Mouse (Mus musculus) lung, embryonic 16.5 days (tissue): ENCODE results near the gene Otx1. TPM values are rescaled to one million over a fixed set of nuclear protein-coding genes. Genes with fewer than 3 reads are reported as not detected.

ENCODE experiments used
- ATAC-seq: fragments of 200-750 bp; cut with Nextera tagmentation; 2 replicates; pipeline ENCODE4 v1.8.0; 2017; ENCODE audit warnings: low read depth, mild to moderate bottlenecking, moderate library complexity
- H3K27ac ChIP-seq: fragments of 300-500 bp; sonication (generic); 2 replicates; pipeline ENCODE4 v1.5.1; 2014; ENCODE audit warnings: mild to moderate bottlenecking, control low read depth, low read length
- H3K27me3 ChIP-seq: fragments of 300-500 bp; sonication (generic); 2 replicates; pipeline ENCODE4 v1.6.1; 2014; ENCODE audit warnings: low read depth, low read length, mixed read lengths; ENCODE audit not compliant: control insufficient read depth, insufficient read depth
- H3K36me3 ChIP-seq: fragments of 300-500 bp; sonication (generic); 2 replicates; pipeline ENCODE4 v1.6.1; 2014; ENCODE audit warnings: low read length; ENCODE audit not compliant: control insufficient read depth, insufficient read depth
- H3K4me1 ChIP-seq: fragments of 300-500 bp; sonication (generic); replicated peaks from 2 replicates; pipeline ENCODE4 v1.6.1; 2014; ENCODE audit warnings: low read length, mixed read lengths; ENCODE audit not compliant: control insufficient read depth, insufficient read depth
- H3K4me2 ChIP-seq: fragments of 300-500 bp; sonication (generic); 2 replicates; pipeline ENCODE4 v1.6.1; 2014; ENCODE audit warnings: low read depth, low read length, control low read depth
- H3K4me3 ChIP-seq: fragments of 300-500 bp; sonication (generic); 2 replicates; pipeline ENCODE4 v1.5.1; 2014; ENCODE audit warnings: mild to moderate bottlenecking, low read length, control low read depth
- H3K9ac ChIP-seq: fragments of 300-500 bp; sonication (generic); 2 replicates; pipeline ENCODE4 v1.6.1; 2014; ENCODE audit warnings: low read length, control low read depth
- H3K9me3 ChIP-seq: fragments of 300-500 bp; sonication (generic); 2 replicates; pipeline ENCODE4 v1.6.1; 2016; ENCODE audit warnings: low read length; ENCODE audit not compliant: control insufficient read depth
- WGBS: fragments of 180-500 bp; shearing (Covaris S2); extraction: QIAGEN DNeasy Blood & Tissue Kit; methylation state at CpG from one replicate; pipeline ENCODE4 v1.1.7; 2014; 5-methylcytosine and 5-hydroxymethylcytosine counted together
- polyA plus RNA-seq: library from polyadenylated mRNA; unstranded; fragments of >200 nt; fragmentation: Nextera tagmentation; extraction: Ambion mirVana; gene quantifications from 2 replicates; pipeline ENCODE4 v1.2.1, GENCODE M21; 2015

Gene Otx1
- polyA plus RNA-seq, 1 experiment from 2014 or later: 0.59 TPM

GRCm38 (mm10) chr11:21995534-21996324, 7.0 kb downstream of the Otx1 start:
- Histone ChIP-seq H3K4me2 (no peak overlapping the region), H3K36me3 (no peaks in the 10 kb centered on the region), H3K4me1 (peaks cover 15% of the 10 kb centered on the region), H3K27ac (no peak overlapping the region), H3K4me3 (no peak overlapping the region), H3K9ac (no peak overlapping the region), H3K27me3 (peaks cover 82% of the 10 kb centered on the region), H3K9me3 (no peaks in the 10 kb centered on the region)
- ATAC-seq: no peak
- WGBS: 3% methylated on average over 27 of the region's 27 CpGs

GRCm38 (mm10) chr11:21994377-21995370, 8.0 kb downstream of the Otx1 start:
- Histone ChIP-seq H3K36me3 (no peaks in the 10 kb centered on the region), H3K9ac (no peak overlapping the region), H3K27ac (no peak overlapping the region), H3K4me1 (peaks cover 13% of the 10 kb centered on the region), H3K4me3 (no peak overlapping the region), H3K9me3 (no peaks in the 10 kb centered on the region), H3K27me3 (peaks cover 77% of the 10 kb centered on the region), H3K4me2 (no peak overlapping the region)
- no peak for ATAC-seq
- 3% methylated on average over 34 of the region's 34 CpGs for WGBS

DNA sequence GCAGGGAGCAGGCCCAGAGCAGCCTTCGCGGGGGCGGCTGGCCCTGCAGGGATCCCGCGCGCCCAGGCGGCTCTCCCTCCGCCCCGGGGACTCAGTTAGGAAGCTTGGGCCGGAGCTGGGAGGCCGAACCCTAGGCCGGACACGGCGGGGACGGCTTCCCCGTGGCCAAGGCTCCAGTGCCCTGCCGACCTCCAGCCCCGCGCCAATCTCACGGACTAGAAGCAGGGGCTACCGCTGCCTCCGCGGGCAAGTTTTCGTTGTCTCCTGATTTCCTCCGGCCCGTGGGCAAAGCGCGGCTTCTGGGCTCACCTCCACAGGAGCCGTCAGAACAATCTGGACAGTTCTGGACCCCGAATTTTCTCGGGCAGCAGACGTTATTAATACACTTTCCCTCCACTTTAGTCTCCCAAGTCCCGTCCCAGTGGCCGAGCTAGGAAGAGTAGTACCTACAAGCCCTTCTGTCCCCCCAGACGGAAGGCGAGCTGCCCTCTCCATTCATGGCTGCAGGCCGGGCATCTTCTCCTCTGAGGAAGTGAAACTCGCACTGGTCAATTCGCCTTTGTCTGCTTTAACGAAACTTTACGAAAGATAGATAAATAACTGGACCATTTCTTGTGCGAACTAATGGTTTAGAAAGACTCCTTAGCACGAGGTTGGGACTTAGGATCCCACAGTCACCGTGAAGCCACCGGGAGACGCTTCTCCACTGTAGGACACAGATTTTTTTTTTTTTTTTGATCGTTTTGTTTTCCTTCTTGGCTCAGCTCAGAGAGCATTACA, 8.9 kb downstream of the Otx1 start:
- WGBS: 1% methylated on average over 39 of the region's 47 CpGs
- ATAC-seq: no peak
- Histone ChIP-seq H3K4me1 (peaks cover 13% of the 10 kb centered on the region), H3K4me2 (no peak overlapping the region; the same call in 1 of the 2 replicates), H3K27me3 (peaks cover 75% of the 10 kb centered on the region), H3K9me3 (no peaks in the 10 kb centered on the region), H3K36me3 (no peaks in the 10 kb centered on the region), H3K4me3 (peak overlapping the region; percentile 21; the same call in 1 of the 2 replicates), H3K27ac (no peak overlapping the region), H3K9ac (no peak overlapping the region)

DNA sequence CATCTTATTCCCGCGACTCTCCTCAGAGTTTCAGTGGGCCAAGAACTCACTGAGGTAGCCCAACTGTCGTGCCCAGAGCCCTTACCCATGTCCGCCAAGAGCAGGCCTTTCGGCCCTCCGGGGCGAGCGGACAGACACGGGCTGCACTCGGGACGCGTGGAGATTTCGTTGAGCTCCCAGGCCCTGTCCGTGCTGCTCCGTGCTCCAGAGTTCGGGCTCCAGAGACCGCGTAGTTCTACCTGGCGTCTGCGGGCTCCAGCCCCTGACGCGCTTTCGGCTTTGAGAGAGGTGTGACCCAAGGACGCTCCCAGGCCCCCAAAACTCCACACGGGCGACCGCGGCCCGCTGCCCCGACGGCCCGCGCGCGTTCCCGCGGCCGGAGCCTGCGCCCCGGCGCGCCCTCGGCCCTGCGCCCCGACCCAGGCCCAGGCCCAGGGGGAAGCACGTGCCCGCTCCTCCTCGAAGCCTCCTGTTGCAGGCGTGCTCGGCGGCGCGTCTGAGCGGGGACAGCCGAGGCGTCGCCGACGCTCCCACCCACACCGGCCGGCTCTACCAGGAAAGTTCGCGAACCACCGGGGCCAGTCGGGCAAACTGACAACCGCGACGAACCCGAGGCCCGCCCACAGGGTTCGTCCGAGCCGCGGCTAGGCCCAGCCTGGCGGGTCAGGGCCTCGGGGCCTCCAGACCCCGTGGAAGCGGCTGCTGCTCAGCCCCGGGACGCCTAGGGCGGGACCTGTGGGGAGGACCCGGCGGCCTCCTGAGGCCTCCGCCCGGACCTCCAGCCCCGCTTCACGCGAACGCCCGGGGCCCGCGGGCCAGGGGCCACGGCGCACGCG, 9.7 kb downstream of the Otx1 start:
- no peak for ATAC-seq
- no peak overlapping the region; the same call in 1 of the 2 replicates for H3K4me2 ChIP-seq
- no peak overlapping the region for H3K9ac ChIP-seq
- no peak overlapping the region for H3K27ac ChIP-seq
- peaks cover 72% of the 10 kb centered on the region for H3K27me3 ChIP-seq
- H3K36me3 ChIP-seq: no peaks in the 10 kb centered on the region
- 3% methylated on average over 83 of the region's 96 CpGs for WGBS
- H3K9me3 ChIP-seq: no peaks in the 10 kb centered on the region
- H3K4me1 ChIP-seq: peaks cover 13% of the 10 kb centered on the region
- H3K4me3 ChIP-seq: peak overlapping the region; percentile 21

DNA sequence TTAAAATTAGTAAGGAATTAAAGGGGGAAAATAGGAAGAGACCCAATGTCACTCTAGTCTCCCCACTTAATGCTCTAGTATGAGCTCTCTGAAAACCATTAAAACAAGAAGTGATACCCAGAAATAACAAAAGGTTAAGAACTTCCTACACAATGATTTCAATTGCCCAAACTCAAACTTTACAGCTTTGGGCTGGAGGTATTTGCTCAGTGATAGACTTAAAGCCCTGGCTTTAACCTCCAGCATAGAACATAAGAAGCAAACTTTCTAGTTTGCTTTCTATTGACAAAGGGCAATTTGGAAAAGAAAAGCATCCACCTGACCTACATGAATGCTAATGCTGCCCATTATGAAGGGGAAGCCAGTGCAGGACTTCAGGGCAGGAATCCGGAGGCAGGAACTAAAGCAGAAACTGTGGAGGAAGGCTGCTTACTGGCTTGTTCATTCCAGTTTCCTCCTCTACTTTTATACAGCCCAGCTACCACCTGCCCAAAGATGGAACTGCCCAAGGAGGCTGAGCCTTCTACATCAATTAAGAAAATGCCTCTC, 14.2 kb downstream of the Otx1 start:
- Histone ChIP-seq H3K27ac (no peak overlapping the region), H3K36me3 (no peaks in the 10 kb centered on the region), H3K27me3 (peaks cover 42% of the 10 kb centered on the region), H3K4me2 (no peak overlapping the region), H3K9me3 (no peaks in the 10 kb centered on the region), H3K4me1 (peaks cover 5% of the 10 kb centered on the region), H3K9ac (no peak overlapping the region), H3K4me3 (no peak overlapping the region)
- 92% methylated on average over 1 of the region's 1 CpGs for WGBS
- ATAC-seq: no peak

DNA sequence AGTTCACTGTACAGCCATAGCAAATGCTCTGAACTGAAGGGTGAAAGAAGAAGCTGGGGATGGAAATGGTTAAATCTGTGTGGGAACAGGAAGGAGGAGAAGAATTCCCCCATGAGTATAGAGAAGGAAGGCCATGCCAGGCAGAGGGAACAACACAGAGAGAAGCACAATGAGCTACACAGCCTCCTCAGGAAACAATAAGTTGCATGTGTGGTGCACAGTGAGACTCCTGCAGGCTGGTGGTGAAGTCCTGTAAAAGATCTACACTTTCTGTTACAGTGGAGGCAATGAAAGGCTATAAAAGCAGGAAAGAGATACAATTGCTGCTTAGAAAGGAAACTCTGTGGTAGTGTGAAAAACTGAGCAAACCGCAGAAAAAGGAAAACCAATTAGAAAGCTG, 17.6 kb downstream of the Otx1 start:
- Histone ChIP-seq H3K4me3 (no peak overlapping the region), H3K27ac (no peak overlapping the region), H3K4me2 (no peak overlapping the region), H3K36me3 (no peaks in the 10 kb centered on the region), H3K27me3 (peaks cover 23% of the 10 kb centered on the region), H3K4me1 (no peaks in the 10 kb centered on the region), H3K9me3 (no peaks in the 10 kb centered on the region), H3K9ac (no peak overlapping the region)
- ATAC-seq: no peak
- WGBS: 69% methylated on average over 1 of the region's 1 CpGs

DNA sequence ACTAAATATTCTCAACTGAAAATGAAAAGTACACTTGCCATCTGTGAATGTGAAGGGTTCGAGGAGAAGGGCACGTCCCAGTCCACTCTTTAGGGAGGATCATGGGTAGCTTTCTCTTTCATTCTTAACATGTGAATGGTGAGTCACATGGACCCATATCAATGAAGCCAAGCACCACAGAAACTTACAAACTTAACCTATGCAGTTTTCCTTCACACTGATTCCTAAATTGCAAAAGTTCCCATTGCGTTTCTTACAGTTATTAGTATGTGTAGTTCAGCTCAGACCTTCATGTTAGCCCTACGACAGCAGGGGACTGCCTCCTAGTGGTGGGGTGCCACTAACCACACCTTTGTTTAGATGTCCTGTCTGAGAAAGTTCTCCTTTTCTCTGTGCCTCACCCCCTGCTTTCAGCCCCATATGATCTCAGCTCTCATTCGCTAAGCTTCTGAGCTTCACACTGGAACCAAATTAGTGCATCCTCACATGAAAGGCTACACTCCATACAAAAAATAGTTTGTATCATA, 28.6 kb downstream of the Otx1 start:
- Histone ChIP-seq H3K4me3 (no peak overlapping the region), H3K9ac (no peak overlapping the region), H3K4me2 (no peak overlapping the region), H3K36me3 (no peaks in the 10 kb centered on the region), H3K27ac (no peak overlapping the region), H3K4me1 (no peaks in the 10 kb centered on the region), H3K27me3 (no peaks in the 10 kb centered on the region), H3K9me3 (no peaks in the 10 kb centered on the region)
- no peak for ATAC-seq
- 76% methylated on average over 5 of the region's 5 CpGs for WGBS

GRCm38 (mm10) chr11:21973597-21973996, 29.1 kb downstream of the Otx1 start:
- no peak overlapping the region for H3K9ac ChIP-seq
- 47% methylated on average over 3 of the region's 3 CpGs for WGBS
- no peaks in the 10 kb centered on the region for H3K4me1 ChIP-seq
- no peaks in the 10 kb centered on the region for H3K36me3 ChIP-seq
- H3K4me3 ChIP-seq: no peak overlapping the region
- no peak overlapping the region for H3K27ac ChIP-seq
- no peak for ATAC-seq
- H3K27me3 ChIP-seq: no peaks in the 10 kb centered on the region
- H3K4me2 ChIP-seq: no peak overlapping the region
- no peaks in the 10 kb centered on the region for H3K9me3 ChIP-seq
